Mouse (Mus musculus): ENCODE measurements around the gene Zswim8. TPM values are rescaled to one million over a fixed set of nuclear protein-coding genes. Genes with fewer than 3 reads are reported as not detected.

The Zswim8 gene
- polyA plus RNA-seq, 1 experiment from 2014 or later = 37.5 TPM

DNA sequence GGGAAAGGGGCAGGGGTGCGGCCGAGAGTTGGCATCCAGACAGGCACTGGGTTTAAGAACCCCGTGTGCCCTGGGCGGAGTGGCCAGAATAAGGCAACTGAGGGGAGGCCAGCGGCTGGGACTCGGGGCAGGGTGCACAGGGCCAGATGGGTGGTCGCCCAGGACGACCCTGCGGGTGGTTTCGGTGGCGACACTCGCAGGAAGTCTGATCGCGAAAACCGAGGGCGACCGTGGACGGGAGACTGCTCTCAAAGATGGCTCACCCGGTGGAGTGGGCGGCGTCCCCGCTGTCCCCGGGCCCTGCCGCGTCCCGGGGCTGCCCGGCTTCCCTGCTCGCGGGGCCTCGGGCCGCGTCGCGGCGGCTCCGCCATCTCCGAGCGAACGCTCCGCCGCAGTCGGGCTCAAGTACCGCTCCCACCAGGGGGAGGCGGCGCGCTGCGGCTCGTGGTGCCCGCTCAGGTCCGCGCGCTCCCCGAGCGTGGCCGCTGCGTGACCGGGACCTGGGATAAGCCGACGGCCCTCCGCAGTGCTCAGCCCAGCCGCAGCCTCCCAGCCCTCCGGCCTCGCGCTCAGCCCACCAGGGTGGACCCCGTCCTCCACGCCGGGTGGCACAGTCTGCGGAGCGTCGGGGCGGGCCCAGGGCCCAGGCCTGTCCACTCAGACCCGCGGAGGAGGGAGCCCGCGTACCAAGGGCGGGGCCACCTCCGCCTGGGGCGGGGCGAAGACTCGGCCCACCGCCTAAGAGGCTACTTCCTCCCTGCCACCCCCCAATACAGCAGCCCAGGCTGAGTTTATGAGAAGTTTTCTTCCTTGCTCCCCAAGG, 26.8 kb downstream of the Zswim8 start, which contains the start of gene Ndst2:
Ndst2 (minus strand) TSS at position 611 of the 823 bp plus-strand sequence.
- Histone ChIP-seq H3K4me2 (peak within 1 kb of the TSS; percentile 90), H3K9ac (replicated peaks) (peak within 1 kb of the TSS; percentile 91), H3K36me3 (peaks cover 70% of the 10 kb centered on the region), H3K4me1 (replicated peaks) (peaks cover 8% of the 10 kb centered on the region), H3K27ac (peak within 1 kb of the TSS; percentile 94), H3K27me3 (no peaks in the 10 kb centered on the region), H3K4me3 (replicated peaks) (peak within 1 kb of the TSS; percentile 86), H3K9me3 (no peaks in the 10 kb centered on the region)
- under 1% methylated on average over 80 of the region's 81 CpGs for WGBS
- ATAC-seq (ENCODE audit: insufficient number of reproducible peaks, insufficient read depth, low FRiP score, low TSS enrichment, low read depth) = peak; percentile 97

DNA sequence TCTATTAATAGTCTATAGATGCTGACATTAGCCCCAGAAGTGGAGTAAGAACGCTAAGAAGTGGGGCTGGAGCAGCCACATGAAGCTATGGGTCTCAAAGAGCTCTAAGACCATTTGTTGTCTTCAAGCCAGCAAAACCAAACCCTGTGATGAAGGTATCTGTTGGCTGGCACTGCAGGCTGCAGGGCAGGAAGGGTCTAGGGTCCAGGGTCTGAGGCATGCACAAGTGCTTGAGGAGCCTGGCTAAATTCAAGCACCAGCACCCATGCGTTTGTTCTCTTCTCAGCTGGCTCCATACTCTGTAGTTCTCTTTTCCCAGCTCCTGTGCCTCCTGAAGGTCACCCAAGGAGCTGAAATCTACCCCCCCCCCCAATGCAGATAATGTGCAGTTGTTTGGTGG, 27.7 kb downstream of the Zswim8 start:
- Histone ChIP-seq H3K27ac (peak overlapping the region; percentile 76), H3K27me3 (no peaks in the 10 kb centered on the region), H3K4me3 (replicated peaks) (no peak overlapping the region), H3K4me1 (replicated peaks) (peaks cover 8% of the 10 kb centered on the region), H3K4me2 (peak overlapping the region; percentile 90), H3K9me3 (no peaks in the 10 kb centered on the region), H3K36me3 (peaks cover 70% of the 10 kb centered on the region), H3K9ac (replicated peaks) (0 out of 2 replicates have a peak overlapping the region, but pooled peaks have one; percentile 18)
- 67% methylated on average over 2 of the region's 2 CpGs for WGBS
- no peak for ATAC-seq (ENCODE audit: insufficient number of reproducible peaks, insufficient read depth, low FRiP score, low TSS enrichment, low read depth)

- 0 out of 2 replicates have a peak overlapping the region, but pooled peaks have one; percentile 76 for H3K27ac ChIP-seq
- ATAC-seq (ENCODE audit: insufficient number of reproducible peaks, insufficient read depth, low FRiP score, low TSS enrichment, low read depth) = no peak
- peaks cover 8% of the 10 kb centered on the region for H3K4me1 ChIP-seq (replicated peaks)
- no peak overlapping the region for H3K4me2 ChIP-seq
- no peak overlapping the region for H3K4me3 ChIP-seq (replicated peaks)
- WGBS = 88% methylated on average over 13 of the region's 13 CpGs
- H3K9me3 ChIP-seq = no peaks in the 10 kb centered on the region
- no peaks in the 10 kb centered on the region for H3K27me3 ChIP-seq
- no peak overlapping the region for H3K9ac ChIP-seq (replicated peaks)
- H3K36me3 ChIP-seq = peaks cover 70% of the 10 kb centered on the region
Observed at GRCm38 (mm10) chr14:20735892-20736390, 28.6 kb downstream of the Zswim8 start.

DNA sequence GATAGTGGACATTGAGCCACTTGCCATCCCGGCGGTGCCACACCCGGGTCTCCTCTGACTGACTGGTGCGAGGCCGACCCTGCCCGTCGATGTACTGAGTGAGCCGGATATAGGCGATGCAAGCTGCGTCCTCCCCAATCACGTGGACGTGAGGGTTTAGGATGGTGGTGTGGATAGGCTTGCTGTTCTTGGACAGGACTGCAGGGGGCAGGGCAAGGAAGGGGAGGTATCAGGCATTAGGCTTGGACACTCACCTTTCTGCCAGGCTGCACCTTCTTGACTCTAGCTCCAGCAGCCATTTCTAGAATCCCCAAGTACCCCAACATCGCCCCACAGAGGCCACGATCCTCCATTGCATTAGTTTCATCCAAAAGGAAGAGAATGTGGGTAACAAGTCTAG, 30.0 kb downstream of the Zswim8 start:
- Histone ChIP-seq H3K4me3 (replicated peaks) (no peak overlapping the region), H3K27me3 (no peaks in the 10 kb centered on the region), H3K4me2 (no peak overlapping the region), H3K27ac (no peak overlapping the region), H3K9me3 (no peaks in the 10 kb centered on the region), H3K9ac (replicated peaks) (no peak overlapping the region), H3K36me3 (peaks cover 73% of the 10 kb centered on the region), H3K4me1 (replicated peaks) (peaks cover 8% of the 10 kb centered on the region)
- 34% methylated on average over 14 of the region's 14 CpGs for WGBS
- ATAC-seq (ENCODE audit: insufficient number of reproducible peaks, insufficient read depth, low FRiP score, low TSS enrichment, low read depth) = no peak

- Histone ChIP-seq H3K9ac (replicated peaks) (no peak overlapping the region), H3K27me3 (no peaks in the 10 kb centered on the region), H3K4me1 (replicated peaks) (peaks cover 2% of the 10 kb centered on the region; the same call in 1 of the 2 replicates), H3K4me3 (replicated peaks) (no peak overlapping the region), H3K9me3 (no peaks in the 10 kb centered on the region), H3K36me3 (peaks cover 77% of the 10 kb centered on the region), H3K27ac (no peak overlapping the region), H3K4me2 (no peak overlapping the region)
- 83% methylated on average over 8 of the region's 8 CpGs for WGBS
- no peak for ATAC-seq (ENCODE audit: insufficient number of reproducible peaks, insufficient read depth, low FRiP score, low TSS enrichment, low read depth)
Observed at GRCm38 (mm10) chr14:20738511-20738910, 31.2 kb downstream of the Zswim8 start.

DNA sequence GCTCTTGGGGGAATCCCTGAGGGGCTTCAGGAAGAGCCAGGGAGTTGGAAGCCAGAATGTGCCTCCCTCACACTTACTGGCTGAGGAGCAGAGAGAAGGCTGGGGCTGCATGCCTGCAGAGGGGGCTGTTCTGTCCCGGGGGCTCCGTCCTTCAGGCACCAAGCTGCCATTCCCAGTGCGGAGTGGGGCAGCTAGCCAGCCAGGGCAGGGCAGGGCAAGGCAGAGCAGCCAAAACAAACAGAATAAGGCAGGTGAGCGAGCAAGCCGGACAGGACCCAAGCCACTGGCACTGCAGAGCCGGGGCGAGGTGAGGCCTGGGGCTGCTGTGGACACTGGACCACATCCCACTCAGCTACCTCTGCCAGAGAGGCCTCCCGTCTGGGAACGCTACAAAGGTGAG, 33.9 kb downstream of the Zswim8 start:
- H3K9ac ChIP-seq (replicated peaks) = no peak overlapping the region
- H3K9me3 ChIP-seq = no peaks in the 10 kb centered on the region
- no peak overlapping the region for H3K4me3 ChIP-seq (replicated peaks)
- no peaks in the 10 kb centered on the region for H3K27me3 ChIP-seq
- no peak overlapping the region for H3K27ac ChIP-seq
- no peak for ATAC-seq (ENCODE audit: insufficient number of reproducible peaks, insufficient read depth, low FRiP score, low TSS enrichment, low read depth)
- H3K4me1 ChIP-seq (replicated peaks) = no peaks in the 10 kb centered on the region
- H3K36me3 ChIP-seq = peaks cover 92% of the 10 kb centered on the region
- 95% methylated on average over 9 of the region's 9 CpGs for WGBS
- no peak overlapping the region for H3K4me2 ChIP-seq

DNA sequence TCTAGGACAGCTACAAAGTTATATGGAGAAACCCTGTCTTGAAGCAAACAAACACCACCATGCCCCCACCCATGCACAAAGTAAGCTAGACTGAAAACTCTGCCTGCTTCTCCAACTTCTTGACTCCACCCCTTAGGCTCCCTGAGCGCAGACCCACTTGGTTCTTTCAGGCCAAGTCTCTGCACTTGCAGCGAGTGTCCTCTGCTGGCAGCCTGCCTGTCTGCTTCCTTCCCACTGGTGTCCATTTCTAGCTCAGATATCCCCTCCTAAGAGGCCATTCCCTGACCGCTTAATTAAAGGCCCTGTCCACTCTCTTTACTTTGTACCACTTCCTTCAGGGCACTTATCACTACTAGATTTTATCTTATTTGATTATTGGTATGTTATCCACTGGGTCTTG, 36.3 kb downstream of the Zswim8 start:
- WGBS = 86% methylated on average over 3 of the region's 3 CpGs
- Histone ChIP-seq H3K27ac (no peak overlapping the region), H3K4me3 (replicated peaks) (no peak overlapping the region), H3K4me2 (no peak overlapping the region), H3K36me3 (peaks cover 91% of the 10 kb centered on the region), H3K9ac (replicated peaks) (no peak overlapping the region), H3K9me3 (no peaks in the 10 kb centered on the region), H3K4me1 (replicated peaks) (no peaks in the 10 kb centered on the region), H3K27me3 (no peaks in the 10 kb centered on the region)
- ATAC-seq (ENCODE audit: insufficient number of reproducible peaks, insufficient read depth, low FRiP score, low TSS enrichment, low read depth) = no peak

DNA sequence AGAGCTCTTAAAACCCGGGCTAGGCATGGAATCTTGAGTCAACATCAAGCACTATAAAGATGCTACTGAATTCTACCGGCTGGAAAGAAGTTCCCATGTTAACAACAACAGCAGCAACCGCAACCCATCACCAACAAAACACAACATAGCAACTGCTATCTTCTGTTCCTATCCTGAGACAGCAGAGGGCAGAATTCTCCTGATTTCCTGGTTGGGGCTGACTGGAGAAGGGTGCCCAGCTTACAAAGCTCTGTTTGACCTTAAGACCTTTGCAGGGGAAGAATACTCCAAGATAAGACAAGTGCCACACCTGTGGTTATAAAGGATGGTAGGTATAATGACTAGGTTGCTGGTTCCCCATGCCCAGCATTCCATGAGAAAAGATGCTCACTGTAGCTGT, 39.6 kb downstream of the Zswim8 start:
- no peak for ATAC-seq (ENCODE audit: insufficient number of reproducible peaks, insufficient read depth, low FRiP score, low TSS enrichment, low read depth)
- Histone ChIP-seq H3K4me2 (no peak overlapping the region), H3K4me1 (replicated peaks) (no peaks in the 10 kb centered on the region; the same call in 1 of the 2 replicates), H3K27ac (no peak overlapping the region), H3K27me3 (no peaks in the 10 kb centered on the region), H3K9me3 (no peaks in the 10 kb centered on the region), H3K9ac (replicated peaks) (no peak overlapping the region), H3K36me3 (peaks cover 65% of the 10 kb centered on the region), H3K4me3 (replicated peaks) (no peak overlapping the region)
- WGBS = 81% methylated on average over 3 of the region's 3 CpGs

DNA sequence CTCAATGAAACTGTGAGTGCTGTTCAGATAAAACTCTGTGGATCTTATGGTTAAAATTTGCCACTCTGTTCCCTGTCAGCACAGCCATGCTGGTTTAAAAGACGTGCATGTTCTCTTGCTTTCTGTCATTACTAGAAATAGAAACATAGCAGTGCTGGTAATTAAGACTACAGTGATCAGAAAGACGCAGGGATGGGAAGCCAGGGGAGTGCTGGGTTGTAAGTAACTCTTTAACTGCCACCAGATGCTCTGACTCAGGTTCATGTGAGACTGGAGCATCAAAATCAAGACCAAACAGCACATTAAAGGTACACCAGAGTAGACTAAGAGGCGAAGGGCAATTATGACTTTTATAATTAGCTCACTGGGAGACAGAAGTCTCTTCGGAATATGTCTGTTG, 41.0 kb downstream of the Zswim8 start:
- H3K9me3 ChIP-seq = no peaks in the 10 kb centered on the region
- H3K4me1 ChIP-seq (replicated peaks) = no peaks in the 10 kb centered on the region; the same call in 1 of the 2 replicates
- H3K27me3 ChIP-seq = no peaks in the 10 kb centered on the region
- ATAC-seq (ENCODE audit: insufficient number of reproducible peaks, insufficient read depth, low FRiP score, low TSS enrichment, low read depth) = no peak
- 37% methylated on average over 4 of the region's 4 CpGs for WGBS
- no peak overlapping the region for H3K9ac ChIP-seq (replicated peaks)
- no peak overlapping the region for H3K4me3 ChIP-seq (replicated peaks)
- no peak overlapping the region for H3K4me2 ChIP-seq
- peaks cover 61% of the 10 kb centered on the region for H3K36me3 ChIP-seq
- no peak overlapping the region for H3K27ac ChIP-seq

DNA sequence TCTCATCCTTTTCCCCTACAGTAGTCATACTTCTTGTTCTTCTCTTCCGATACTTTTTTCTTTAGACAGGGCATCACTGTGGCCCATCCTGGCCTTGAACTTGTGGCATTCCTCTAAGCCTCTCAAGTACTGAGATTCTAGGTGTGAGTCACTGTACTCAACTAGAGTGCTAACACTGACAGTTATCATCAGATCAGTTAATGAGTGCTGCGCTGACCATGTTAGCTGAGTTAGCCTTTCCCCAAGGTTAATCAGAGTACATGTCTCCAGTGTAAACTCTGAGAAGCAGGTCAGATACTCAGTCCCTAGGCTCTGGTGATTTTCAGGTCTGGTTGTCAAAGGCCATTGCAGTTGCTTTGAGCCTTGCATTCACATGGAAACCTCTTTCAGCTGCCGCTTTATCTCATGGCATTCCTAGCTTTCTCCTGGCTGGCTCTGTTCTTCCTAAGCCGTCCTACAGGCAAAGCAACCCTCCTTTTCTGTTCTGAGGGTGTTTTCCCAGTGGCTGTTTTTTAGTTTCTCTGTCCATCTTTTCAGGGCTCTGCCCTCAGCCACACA, 42.2 kb downstream of the Zswim8 start:
- Histone ChIP-seq H3K9me3 (no peaks in the 10 kb centered on the region), H3K4me1 (replicated peaks) (no peaks in the 10 kb centered on the region; the same call in 1 of the 2 replicates), H3K4me2 (no peak overlapping the region), H3K9ac (replicated peaks) (no peak overlapping the region), H3K27ac (no peak overlapping the region), H3K36me3 (peaks cover 61% of the 10 kb centered on the region), H3K27me3 (no peaks in the 10 kb centered on the region), H3K4me3 (replicated peaks) (no peak overlapping the region)
- no peak for ATAC-seq (ENCODE audit: insufficient number of reproducible peaks, insufficient read depth, low FRiP score, low TSS enrichment, low read depth)
- 90% methylated on average over 4 of the region's 4 CpGs for WGBS

DNA sequence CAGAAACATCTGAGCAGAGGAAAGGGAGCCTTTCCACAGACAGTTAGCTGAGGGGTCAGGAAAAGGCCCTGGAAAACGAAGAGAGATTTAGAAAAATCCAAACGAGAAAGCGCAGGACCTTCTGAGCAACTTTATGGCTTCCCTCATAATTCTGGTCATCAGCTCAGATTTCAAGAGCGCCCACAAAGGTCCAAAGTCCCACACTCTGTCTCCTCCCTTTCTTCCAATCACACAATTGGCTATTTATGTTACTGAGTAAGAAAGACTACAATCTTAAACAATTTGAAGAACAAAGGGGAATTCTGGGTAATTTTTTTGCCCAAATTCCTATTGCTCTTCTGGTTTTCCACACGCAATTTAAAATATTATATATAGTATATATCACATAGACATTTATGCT, 43.2 kb downstream of the Zswim8 start:
- no peak overlapping the region for H3K9ac ChIP-seq (replicated peaks)
- H3K4me1 ChIP-seq (replicated peaks) = no peaks in the 10 kb centered on the region; the same call in 1 of the 2 replicates
- H3K27ac ChIP-seq = no peak overlapping the region
- no peak overlapping the region for H3K4me2 ChIP-seq
- H3K36me3 ChIP-seq = peaks cover 61% of the 10 kb centered on the region
- ATAC-seq (ENCODE audit: insufficient number of reproducible peaks, insufficient read depth, low FRiP score, low TSS enrichment, low read depth) = no peak
- H3K9me3 ChIP-seq = no peaks in the 10 kb centered on the region
- H3K27me3 ChIP-seq = no peaks in the 10 kb centered on the region
- 56% methylated on average over 5 of the region's 5 CpGs for WGBS
- no peak overlapping the region for H3K4me3 ChIP-seq (replicated peaks)
